Mouse (Mus musculus) heart, postnatal 0 days (tissue): ENCODE data around the gene Gm20696. TPM values are rescaled to one million over a fixed set of nuclear protein-coding genes. Genes with fewer than 3 reads are reported as not detected.

Experiments
- ATAC-seq: fragments of 200-750 bp; cut with Nextera tagmentation; 2 replicates; pipeline ENCODE4 v1.8.0; 2017; ENCODE audit warnings: low read depth, moderate number of reproducible peaks, moderate library complexity; ENCODE audit not compliant: insufficient read depth
- DNase-seq: peaks from one replicate; pipeline ENCODE4 v3.0.0-alpha.2; 2016; ENCODE audit warnings: low spot score
- H3K27ac ChIP-seq: fragments of 300-500 bp; sonication (generic); 2 replicates; pipeline ENCODE4 v1.5.1; 2014; ENCODE audit warnings: low read depth, mild to moderate bottlenecking
- H3K27me3 ChIP-seq: fragments of 300-500 bp; sonication (generic); 2 replicates; pipeline ENCODE4 v1.6.1; 2014; ENCODE audit warnings: low read length, mixed read lengths; ENCODE audit not compliant: control insufficient read depth, insufficient read depth
- H3K36me3 ChIP-seq: fragments of 300-500 bp; sonication (generic); replicated peaks from 2 replicates; pipeline ENCODE4 v1.6.1; 2014; ENCODE audit warnings: low read length, mixed read lengths; ENCODE audit not compliant: control insufficient read depth, insufficient read depth
- H3K4me1 ChIP-seq: fragments of 300-500 bp; sonication (generic); 2 replicates; pipeline ENCODE4 v1.6.1; 2014; ENCODE audit warnings: antibody characterized with exemption; ENCODE audit not compliant: control insufficient read depth, insufficient read depth
- H3K4me2 ChIP-seq: fragments of 300-500 bp; sonication (generic); 2 replicates; pipeline ENCODE4 v1.6.1; 2014; ENCODE audit warnings: low read depth, mild to moderate bottlenecking, low read length, moderate library complexity
- H3K4me3 ChIP-seq: fragments of 300-500 bp; sonication (generic); 2 replicates; pipeline ENCODE4 v1.5.1; 2014; ENCODE audit warnings: low read depth, low read length
- H3K9ac ChIP-seq: fragments of 300-500 bp; sonication (generic); replicated peaks from 2 replicates; pipeline ENCODE4 v1.6.1; 2014; ENCODE audit warnings: low read depth, low read length, mixed read lengths
- H3K9me3 ChIP-seq: fragments of 300-500 bp; sonication (generic); replicated peaks from 2 replicates; pipeline ENCODE4 v1.6.1; 2016; ENCODE audit warnings: low read length; ENCODE audit not compliant: control insufficient read depth
- CTCF ChIP-seq: IDR thresholded peaks from 2 replicates; pipeline ENCODE4 v1.5.1; 2016; ENCODE audit warnings: antibody characterized with exemption, control low read depth, low read depth
- EP300 ChIP-seq: IDR thresholded peaks from 2 replicates; pipeline ENCODE4 v1.6.1; 2016; ENCODE audit warnings: antibody characterized with exemption, low read depth
- WGBS: fragments of 180-500 bp; shearing (Covaris S2); extraction: QIAGEN DNeasy Blood & Tissue Kit; methylation state at CpG from one replicate; pipeline ENCODE4 v1.1.7; 2014; 5-methylcytosine and 5-hydroxymethylcytosine counted together
- polyA plus RNA-seq: library from polyadenylated mRNA; unstranded; fragments of >200 nt; fragmentation: Nextera tagmentation; extraction: Ambion mirVana; gene quantifications from 2 replicates; pipeline ENCODE4 v1.2.1, GENCODE M21; 2015
- total RNA-seq: library from RNA; depleted of rRNA; stranded (reverse); fragments of >200 nt; gene quantifications from 2 replicates; pipeline ENCODE4 v1.2.3, GENCODE M21; 2014; ENCODE audit warnings: low replicate concordance

Gm20696 gene
- total and polyA plus RNA-seq, 2 experiments from 2014 or later, result 0.95 to 2.0 TPM

DNA sequence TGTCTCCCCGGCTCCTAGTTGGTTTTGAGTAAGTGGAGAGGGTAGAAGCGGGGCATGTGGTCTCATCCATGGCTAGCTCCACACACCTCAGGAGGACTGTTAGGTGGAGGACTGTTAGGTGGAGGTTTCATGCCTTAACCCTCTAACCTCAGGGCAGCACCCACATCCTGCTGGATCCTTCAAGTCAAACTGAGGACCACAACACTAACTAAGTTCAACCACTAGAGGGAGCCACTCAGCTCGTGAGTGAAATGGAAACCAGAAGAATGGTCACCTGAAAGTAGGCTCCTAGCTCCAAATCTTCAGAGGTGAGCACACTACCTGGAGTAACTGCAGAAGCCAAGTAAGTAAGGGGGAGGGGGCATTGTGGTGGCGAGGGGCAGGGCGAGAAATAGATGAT lies 18.3 kb upstream of the Gm20696 start:
- 54% methylated on average over 5 of the region's 5 CpGs for WGBS
- Histone ChIP-seq H3K36me3 (no peaks in the 10 kb centered on the region), H3K9me3 (no peaks in the 10 kb centered on the region), H3K27me3 (peaks cover 9% of the 10 kb centered on the region), H3K4me3 (no peak overlapping the region), H3K9ac (no peak overlapping the region), H3K4me2 (no peak overlapping the region), H3K4me1 (no peaks in the 10 kb centered on the region), H3K27ac (no peak overlapping the region)
- no peak for ATAC-seq
- no peak for TF ChIP-seq EP300
- TF ChIP-seq CTCF, result peak; percentile 63
- DNase-seq, result no peak

DNA sequence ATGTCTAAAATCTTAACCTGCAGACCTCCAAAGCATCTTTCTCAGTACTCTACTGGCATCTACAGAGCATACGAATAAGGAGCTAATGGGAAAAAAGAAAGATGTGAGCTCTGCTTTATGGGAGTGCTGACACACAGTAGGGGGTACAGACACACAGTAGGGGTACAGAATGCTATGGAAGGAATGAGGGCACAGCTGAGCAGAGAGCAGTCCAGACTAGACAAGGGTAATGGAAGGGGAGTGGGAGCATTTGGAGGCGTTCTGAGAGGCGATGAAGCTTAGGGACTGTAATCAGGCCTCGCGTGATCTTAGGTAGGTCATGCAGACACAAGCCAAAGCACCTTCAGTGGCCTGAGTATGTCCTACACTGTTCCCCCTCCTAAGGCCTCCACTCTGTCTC lies 17.4 kb upstream of the Gm20696 start:
- TF ChIP-seq CTCF (no peak), EP300 (no peak)

DNA sequence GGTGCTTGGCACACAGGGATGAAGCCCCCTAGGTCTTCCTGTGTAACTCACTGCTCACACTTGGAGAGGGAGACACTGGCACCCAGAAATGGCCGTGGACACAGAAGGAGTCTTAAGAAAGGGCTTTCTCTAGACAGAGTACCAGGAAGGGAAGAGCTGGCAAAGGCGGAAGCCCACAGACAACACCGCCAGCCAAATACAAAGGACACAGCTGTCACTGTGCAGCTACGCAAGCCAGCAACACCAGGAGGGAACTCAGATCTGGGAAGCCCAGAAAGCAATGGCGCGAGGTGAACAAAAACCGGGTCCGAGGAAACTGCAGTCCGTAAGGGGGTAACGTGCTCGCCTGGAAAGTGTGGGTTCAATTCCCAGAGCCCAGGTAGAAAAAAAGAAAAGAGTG lies 11.5 kb upstream of the Gm20696 start:
- H3K27me3 ChIP-seq, result 0 out of 2 replicates have a peak, but pooled peaks cover 5% of the 10 kb centered on the region
- H3K27ac ChIP-seq, result no peak overlapping the region
- WGBS, result 76% methylated on average over 11 of the region's 11 CpGs
- no peaks in the 10 kb centered on the region for H3K4me1 ChIP-seq
- ATAC-seq, result no peak
- H3K36me3 ChIP-seq, result no peaks in the 10 kb centered on the region
- DNase-seq, result no peak
- H3K9ac ChIP-seq, result no peak overlapping the region
- no peak overlapping the region for H3K4me2 ChIP-seq
- no peak overlapping the region for H3K4me3 ChIP-seq
- H3K9me3 ChIP-seq, result no peaks in the 10 kb centered on the region
- TF ChIP-seq EP300, result no peak
- TF ChIP-seq CTCF, result no peak

More for the DNA sequence above, 17.4 kb upstream of the Gm20696 start:
- Histone ChIP-seq H3K4me1 (no peaks in the 10 kb centered on the region), H3K9ac (no peak overlapping the region), H3K27me3 (0 out of 2 replicates have a peak, but pooled peaks cover 2% of the 10 kb centered on the region), H3K27ac (no peak overlapping the region), H3K4me3 (no peak overlapping the region), H3K36me3 (no peaks in the 10 kb centered on the region), H3K4me2 (no peak overlapping the region), H3K9me3 (no peaks in the 10 kb centered on the region)
- 88% methylated on average over 5 of the region's 5 CpGs for WGBS
- ATAC-seq (no peak), DNase-seq (no peak)

DNA sequence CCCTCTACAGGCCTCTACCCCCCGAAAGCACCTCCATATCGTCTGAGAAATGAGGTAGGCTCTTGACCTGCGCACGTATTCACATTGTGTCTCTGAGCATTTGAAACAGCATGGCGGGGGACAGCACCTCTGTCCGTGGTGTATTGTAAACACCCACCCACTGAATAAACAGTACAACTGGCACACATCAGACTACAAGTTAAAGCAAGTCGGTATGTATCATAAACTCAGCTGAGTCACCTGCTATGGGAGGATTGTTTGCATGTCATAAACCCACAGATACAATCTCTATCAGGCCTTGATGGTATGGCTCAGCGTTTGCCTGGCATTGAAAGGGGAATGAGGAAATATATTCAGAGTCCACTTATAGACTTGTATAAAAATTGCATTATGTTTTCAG lies 10.7 kb upstream of the Gm20696 start:
- ATAC-seq (no peak), DNase-seq (no peak)
- Histone ChIP-seq H3K9ac (no peak overlapping the region), H3K27me3 (0 out of 2 replicates have a peak, but pooled peaks cover 5% of the 10 kb centered on the region), H3K9me3 (no peaks in the 10 kb centered on the region), H3K4me3 (no peak overlapping the region), H3K36me3 (no peaks in the 10 kb centered on the region), H3K27ac (no peak overlapping the region), H3K4me2 (no peak overlapping the region), H3K4me1 (no peaks in the 10 kb centered on the region)
- WGBS, result 84% methylated on average over 8 of the region's 8 CpGs
- TF ChIP-seq CTCF (no peak), EP300 (no peak)

DNA sequence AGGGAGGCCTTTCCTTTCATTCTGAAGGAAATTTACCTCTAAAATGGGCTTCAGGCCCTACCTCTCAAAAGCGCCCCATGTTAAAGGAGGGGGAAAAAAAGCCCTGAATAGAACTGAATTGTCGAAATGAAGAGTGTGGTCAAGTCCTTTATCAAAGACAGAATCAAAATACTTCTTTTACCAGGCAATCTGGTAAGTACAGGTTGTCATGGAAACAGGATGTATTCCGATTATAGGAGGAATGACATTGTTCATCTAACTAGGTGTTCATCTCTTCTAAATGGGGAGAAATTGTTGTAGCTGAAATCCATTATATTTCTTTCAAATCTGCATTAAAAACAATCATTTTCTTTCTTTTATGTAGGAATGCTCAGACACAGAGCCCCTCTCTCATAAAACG lies 7.9 kb upstream of the Gm20696 start:
- WGBS, result 79% methylated on average over 4 of the region's 4 CpGs
- no peak for DNase-seq
- 0 out of 2 replicates have a peak, but pooled peaks cover 5% of the 10 kb centered on the region for H3K27me3 ChIP-seq
- no peak overlapping the region for H3K4me3 ChIP-seq
- H3K9ac ChIP-seq, result no peak overlapping the region
- no peak for ATAC-seq
- H3K4me1 ChIP-seq, result no peaks in the 10 kb centered on the region
- H3K36me3 ChIP-seq, result no peaks in the 10 kb centered on the region
- H3K4me2 ChIP-seq, result no peak overlapping the region
- TF ChIP-seq CTCF, result no peak
- no peak for TF ChIP-seq EP300
- H3K27ac ChIP-seq, result no peak overlapping the region
- no peaks in the 10 kb centered on the region for H3K9me3 ChIP-seq

DNA sequence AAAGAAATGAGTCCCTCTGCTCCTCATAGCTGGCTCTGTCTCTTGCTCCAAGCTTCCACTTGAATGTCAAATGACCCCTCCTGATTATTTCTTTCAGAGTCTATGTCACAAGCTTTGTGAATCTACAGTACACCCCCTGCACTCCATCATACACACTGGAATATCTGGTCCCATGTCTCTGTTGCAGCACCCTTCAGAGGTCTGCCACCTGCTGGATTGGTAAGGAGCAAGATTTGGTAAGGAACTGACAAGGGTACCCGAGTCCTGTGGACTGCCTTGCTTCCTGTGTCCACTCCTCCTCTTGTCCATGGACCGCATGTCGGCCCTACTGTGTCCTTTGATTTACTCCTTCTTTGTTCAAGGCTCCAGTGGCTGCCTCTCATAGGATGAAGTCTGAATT lies 5.2 kb upstream of the Gm20696 start:
- H3K27ac ChIP-seq, result no peak overlapping the region
- ATAC-seq, result no peak
- 65% methylated on average over 3 of the region's 3 CpGs for WGBS

More for the DNA sequence above, 5.2 kb upstream of the Gm20696 start:
- no peak for DNase-seq
- Histone ChIP-seq H3K36me3 (no peaks in the 10 kb centered on the region), H3K9ac (no peak overlapping the region), H3K4me3 (no peak overlapping the region), H3K4me2 (no peak overlapping the region), H3K4me1 (0 out of 2 replicates have a peak, but pooled peaks cover 5% of the 10 kb centered on the region), H3K27me3 (0 out of 2 replicates have a peak, but pooled peaks cover 2% of the 10 kb centered on the region), H3K9me3 (no peaks in the 10 kb centered on the region)
- TF ChIP-seq EP300 (no peak), CTCF (peak; percentile 24; the same call in 1 of the 2 replicates)
